Mouse (Mus musculus): ENCODE data around the gene Disc1. TPM values are rescaled to one million over a fixed set of nuclear protein-coding genes. Genes with fewer than 3 reads are reported as not detected.

Gene Disc1
- total and polyA plus RNA-seq, 3 experiments: 0.75 to 2.2 TPM; not detected in 1

GRCm38 (mm10) chr8:125060904-125061303, 6.9 kb downstream of the Disc1 start (continued):
- TF ChIP-seq ZC3H11A (IDR thresholded peaks at IDR 0.05; ENCODE audit: low read depth, low read length) (no peak), NELFE (IDR thresholded peaks at IDR 0.05; ENCODE audit: low read depth, low read length) (no peak), BHLHE40 (IDR thresholded peaks at IDR 0.05; ENCODE audit: borderline replicate concordance, low read depth, low read length) (peak; percentile 81), ZKSCAN1 (IDR thresholded peaks at IDR 0.05; ENCODE audit: low read depth, low read length) (no peak), SIN3A (IDR thresholded peaks at IDR 0.05; ENCODE audit: low read length) (peak; percentile 44; the same call in 1 of the 2 replicates), CTCF (IDR thresholded peaks at IDR 0.05 in 2 of 3, conservative IDR thresholded peaks at IDR 0.05 in 1 of 3; ENCODE audit: control insufficient read depth in 1 of 3, insufficient read depth in 1 of 3, low read depth in 2 of 3, low read length in 3 of 3, poor library complexity in 1 of 3, severe bottlenecking in 1 of 3) (no peak), NRF1 (IDR thresholded peaks at IDR 0.05; ENCODE audit: insufficient read depth, low read depth, low read length, poor library complexity, severe bottlenecking) (no peak), ETS1 (IDR thresholded peaks at IDR 0.05; ENCODE audit: low read depth, low read length) (0 out of 2 replicates have a peak, but pooled peaks have one; percentile 27), MAZ (IDR thresholded peaks at IDR 0.05; ENCODE audit: low read depth, low read length) (no peak), RCOR1 (IDR thresholded peaks at IDR 0.05; ENCODE audit: low read depth, low read length) (no peak), ZMIZ1 (IDR thresholded peaks at IDR 0.05; ENCODE audit: low read depth, low read length) (no peak), RAD21 (IDR thresholded peaks at IDR 0.05; ENCODE audit: low read depth, low read length) (no peak), ELF1 (IDR thresholded peaks at IDR 0.05; ENCODE audit: low read depth, low read length) (peak; percentile 77), UBTF (IDR thresholded peaks at IDR 0.05; ENCODE audit: borderline replicate concordance, insufficient read depth, low read depth, low read length) (no peak)

GRCm38 (mm10) chr8:125065596-125065995, 11.6 kb downstream of the Disc1 start:
- no peak for DNase-seq (ENCODE audit: low read depth, low spot score)
- no peaks in the 10 kb centered on the region for H3K9me3 ChIP-seq (replicated peaks; ENCODE audit: insufficient read depth, low read length)
- no peak for TF ChIP-seq MXI1 (IDR thresholded peaks at IDR 0.05; ENCODE audit: low read depth, low read length)
- TF ChIP-seq POLR2A (IDR thresholded peaks at IDR 0.05; ENCODE audit: control insufficient read depth in 1 of 2, insufficient read depth in 1 of 2, low read depth in 1 of 2, low read length in 2 of 2, poor library complexity in 1 of 2): no peak

GRCm38 (mm10) chr8:125066913-125067595, 13.1 kb downstream of the Disc1 start:
- H3K4me3 ChIP-seq (ENCODE audit: control insufficient read depth in 1 of 2, insufficient read depth in 1 of 2, low read depth in 2 of 2, low read length in 2 of 2): peak overlapping the region; percentile 53 to 59
- H3K79me2 ChIP-seq (ENCODE audit: control insufficient read depth, insufficient read depth, low read length, poor library complexity): no peaks in the 10 kb centered on the region
- H3K27ac ChIP-seq (ENCODE audit: control insufficient read depth, low read depth, low read length): peak overlapping the region; percentile 93
- no peaks in the 10 kb centered on the region for H3K9me3 ChIP-seq (replicated peaks; ENCODE audit: insufficient read depth, low read length)
- DNase-seq (ENCODE audit: low read depth, low spot score): peak; percentile 92
- peaks cover 0 to 4% of the 10 kb centered on the region in 2 experiments; a peak in 1 of 4 replicates for H3K36me3 ChIP-seq (ENCODE audit: control insufficient read depth in 1 of 2, insufficient read depth in 2 of 2, low read length in 2 of 2)
- H3K4me1 ChIP-seq (ENCODE audit: control insufficient read depth in 1 of 2, insufficient read depth in 2 of 2, low read length in 2 of 2): peaks cover 0 to 11% of the 10 kb centered on the region in 2 experiments; a peak in 2 of 4 replicates
- peak overlapping the region; percentile 79 for H3K9ac ChIP-seq (ENCODE audit: control insufficient read depth, low read depth, low read length, poor library complexity, severe bottlenecking)
- H3K27me3 ChIP-seq (ENCODE audit: control insufficient read depth in 1 of 2, insufficient read depth in 2 of 2, low read length in 2 of 2): no peaks in the 10 kb centered on the region
- TF ChIP-seq SMC3 (IDR thresholded peaks at IDR 0.05; ENCODE audit: low read depth, low read length) (peak; percentile 62), CHD2 (IDR thresholded peaks at IDR 0.05; ENCODE audit: low read length) (no peak), GABPA (IDR thresholded peaks at IDR 0.05; ENCODE audit: low read depth, low read length) (no peak), MAX (IDR thresholded peaks at IDR 0.05; ENCODE audit: low read length) (peak; percentile 56; the same call in 1 of the 2 replicates), BHLHE40 (IDR thresholded peaks at IDR 0.05; ENCODE audit: borderline replicate concordance, low read depth, low read length) (no peak), POLR2A (IDR thresholded peaks at IDR 0.05; ENCODE audit: control insufficient read depth in 1 of 2, insufficient read depth in 1 of 2, low read depth in 1 of 2, low read length in 2 of 2, poor library complexity in 1 of 2) (peak in 1 of 2 experiments; percentile 41; a peak in 1 of 4 replicates), ZNF384 (IDR thresholded peaks at IDR 0.05; ENCODE audit: low read depth, low read length) (no peak), ZMIZ1 (IDR thresholded peaks at IDR 0.05; ENCODE audit: low read depth, low read length) (no peak), CHD1 (IDR thresholded peaks at IDR 0.05; ENCODE audit: low read depth, low read length) (no peak), E2F4 (IDR thresholded peaks at IDR 0.05; ENCODE audit: borderline replicate concordance, low read depth, low read length) (no peak), USF1 (IDR thresholded peaks at IDR 0.05; ENCODE audit: low read depth, low read length) (peak; percentile 67), MYB (IDR thresholded peaks at IDR 0.05; ENCODE audit: low read depth, low read length) (no peak), USF2 (IDR thresholded peaks at IDR 0.05; ENCODE audit: borderline replicate concordance in 1 of 2, insufficient read depth in 1 of 2, low read depth in 1 of 2, low read length in 2 of 2) (no peak), TAL1 (IDR thresholded peaks at IDR 0.05; ENCODE audit: low read length) (no peak), MAFK (IDR thresholded peaks at IDR 0.05; ENCODE audit: borderline replicate concordance, low read depth, low read length) (no peak)

More at GRCm38 (mm10) chr8:125065596-125065995, 11.6 kb downstream of the Disc1 start:
- Histone ChIP-seq H3K4me1 (ENCODE audit: control insufficient read depth in 1 of 2, insufficient read depth in 2 of 2, low read length in 2 of 2) (peaks cover 0 to 11% of the 10 kb centered on the region in 2 experiments; a peak in 2 of 4 replicates), H3K79me2 (ENCODE audit: control insufficient read depth, insufficient read depth, low read length, poor library complexity) (no peaks in the 10 kb centered on the region), H3K27ac (ENCODE audit: control insufficient read depth, low read depth, low read length) (no peak overlapping the region), H3K27me3 (ENCODE audit: control insufficient read depth in 1 of 2, insufficient read depth in 2 of 2, low read length in 2 of 2) (no peaks in the 10 kb centered on the region), H3K36me3 (ENCODE audit: control insufficient read depth in 1 of 2, insufficient read depth in 2 of 2, low read length in 2 of 2) (peaks cover 0 to 4% of the 10 kb centered on the region in 2 experiments; a peak in 1 of 4 replicates), H3K4me3 (ENCODE audit: control insufficient read depth in 1 of 2, insufficient read depth in 1 of 2, low read depth in 2 of 2, low read length in 2 of 2) (no peak overlapping the region), H3K9ac (ENCODE audit: control insufficient read depth, low read depth, low read length, poor library complexity, severe bottlenecking) (no peak overlapping the region)
